Mouse (Mus musculus) heart, adult 11 months (tissue): Measurements from ENCODE around the gene Zfhx2.

Source experiments
- DNase-seq: peaks from one replicate; pipeline ENCODE4 v3.0.0; 2022

Zfhx2 gene

GRCm38 (mm10) chr14:55092011-55092577, at the start of gene Zfhx2:
Gene Zfhx2 (minus strand): TSS chr14:55092324.
- peak; percentile 99 for DNase-seq

- DNase-seq = no peak
Observed at GRCm38 (mm10) chr14:55139313-55139712, 47.2 kb upstream of the Zfhx2 start.

DNA sequence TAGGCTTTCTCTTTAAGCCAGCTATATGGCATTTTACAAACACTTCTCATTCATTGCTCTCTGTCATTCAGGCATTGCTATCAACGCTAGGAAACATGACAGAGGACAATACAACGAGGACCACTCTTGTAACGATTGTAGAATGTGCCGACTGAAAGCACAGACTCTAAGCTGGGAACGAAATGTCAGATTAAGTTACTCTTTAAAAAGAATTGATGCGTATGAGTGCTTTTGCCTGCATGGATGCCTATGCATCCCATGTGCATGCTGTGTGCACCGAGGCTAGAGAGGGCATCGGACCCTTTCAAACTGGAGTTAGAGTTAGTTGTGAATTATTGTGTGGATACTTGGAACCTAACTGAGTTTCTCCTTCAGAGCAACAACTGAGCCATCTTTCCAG, 43.6 kb upstream of the Zfhx2 start:
- no peak for DNase-seq

DNA sequence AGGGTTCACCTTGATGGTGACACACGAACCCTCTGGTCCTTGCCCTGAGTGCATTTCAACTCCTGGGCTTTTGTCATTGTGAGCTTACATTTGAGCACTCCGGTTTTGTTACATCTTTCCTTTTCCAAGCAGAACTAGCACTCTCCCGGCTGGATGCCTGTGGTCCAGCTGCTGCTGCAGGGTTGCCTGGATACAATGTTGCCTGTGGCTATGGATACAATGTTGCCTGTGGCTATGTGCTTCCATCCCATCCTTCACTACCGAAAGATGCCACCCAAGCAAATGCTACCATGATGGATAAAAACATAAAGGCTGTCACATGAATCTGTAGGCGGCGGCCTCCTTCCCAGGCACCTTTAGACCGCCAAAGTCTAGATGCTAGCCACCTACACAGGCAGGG, 34.4 kb upstream of the Zfhx2 start:
- DNase-seq = no peak

GRCm38 (mm10) chr14:55125711-55126110, 33.6 kb upstream of the Zfhx2 start:
- DNase-seq = no peak

- no peak for DNase-seq
Observed at GRCm38 (mm10) chr14:55122359-55122758, 30.2 kb upstream of the Zfhx2 start.

- DNase-seq = peak; percentile 95
Observed at GRCm38 (mm10) chr14:55121947-55122346, 29.8 kb upstream of the Zfhx2 start.

DNA sequence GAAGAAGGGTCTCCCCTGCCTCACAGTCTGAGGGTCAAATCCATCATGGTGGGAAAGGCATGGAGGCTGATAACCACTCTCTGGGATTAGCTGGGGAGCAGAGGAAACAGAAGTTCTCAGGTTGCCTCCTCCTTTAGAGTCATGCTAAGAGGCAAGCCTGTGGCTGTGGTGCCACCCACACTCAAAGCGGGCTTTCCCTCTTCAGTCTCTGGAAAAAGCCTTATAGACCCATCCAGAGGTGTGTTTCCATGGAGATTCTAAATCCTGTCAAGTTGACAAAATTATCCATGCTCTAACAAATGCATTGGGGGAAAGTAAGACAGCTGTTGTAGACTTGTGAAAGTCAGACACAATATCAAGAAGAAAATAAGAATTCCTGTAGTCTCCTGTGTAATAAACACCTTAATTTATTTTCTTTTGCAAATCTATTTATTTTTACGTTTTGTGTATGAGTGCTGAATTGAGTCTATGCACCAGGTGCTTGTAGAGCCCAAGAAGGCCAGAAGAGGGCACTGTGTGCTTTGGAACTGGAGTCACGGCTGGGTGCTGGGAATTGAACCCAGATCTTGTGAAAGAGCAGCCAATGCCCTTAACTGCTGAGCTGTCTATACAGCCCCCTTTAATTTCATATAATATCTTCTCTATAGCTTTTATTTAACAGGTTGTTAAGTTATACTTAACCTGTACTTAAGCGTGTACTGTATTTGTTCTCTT, 27.5 kb upstream of the Zfhx2 start:
- DNase-seq = no peak

DNA sequence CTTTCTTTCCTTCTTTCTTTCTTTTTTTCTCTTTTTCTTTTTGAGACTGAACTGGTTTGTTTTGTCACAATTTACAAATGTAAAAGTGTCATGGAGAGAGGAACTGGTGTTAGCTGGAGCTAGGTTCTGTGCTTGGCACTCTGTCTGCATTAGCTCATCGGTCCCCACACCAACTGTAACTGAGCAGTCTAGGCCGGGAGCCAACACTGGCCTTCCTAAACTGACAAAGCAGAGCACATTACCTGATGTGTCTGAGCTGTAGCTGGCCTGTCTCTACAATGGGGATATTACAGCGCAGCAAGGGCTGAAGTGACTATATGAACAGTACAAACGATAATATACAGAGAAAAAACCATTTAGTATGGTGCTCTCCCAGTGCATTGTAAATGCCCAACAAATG, 26.7 kb upstream of the Zfhx2 start:
- DNase-seq = no peak

- DNase-seq = no peak
Observed at GRCm38 (mm10) chr14:55116425-55117200, 24.5 kb upstream of the Zfhx2 start, which contains the start of gene Jph4. Gene Jph4 (minus strand): TSS chr14:55116935.

GRCm38 (mm10) chr14:55115846-55116245, 23.7 kb upstream of the Zfhx2 start:
- DNase-seq = no peak

- peak; percentile 92 for DNase-seq
Observed at GRCm38 (mm10) chr14:55114759-55115701, 22.9 kb upstream of the Zfhx2 start.

GRCm38 (mm10) chr14:55113975-55114645, 22.0 kb upstream of the Zfhx2 start:
- peak; percentile 91 for DNase-seq

DNA sequence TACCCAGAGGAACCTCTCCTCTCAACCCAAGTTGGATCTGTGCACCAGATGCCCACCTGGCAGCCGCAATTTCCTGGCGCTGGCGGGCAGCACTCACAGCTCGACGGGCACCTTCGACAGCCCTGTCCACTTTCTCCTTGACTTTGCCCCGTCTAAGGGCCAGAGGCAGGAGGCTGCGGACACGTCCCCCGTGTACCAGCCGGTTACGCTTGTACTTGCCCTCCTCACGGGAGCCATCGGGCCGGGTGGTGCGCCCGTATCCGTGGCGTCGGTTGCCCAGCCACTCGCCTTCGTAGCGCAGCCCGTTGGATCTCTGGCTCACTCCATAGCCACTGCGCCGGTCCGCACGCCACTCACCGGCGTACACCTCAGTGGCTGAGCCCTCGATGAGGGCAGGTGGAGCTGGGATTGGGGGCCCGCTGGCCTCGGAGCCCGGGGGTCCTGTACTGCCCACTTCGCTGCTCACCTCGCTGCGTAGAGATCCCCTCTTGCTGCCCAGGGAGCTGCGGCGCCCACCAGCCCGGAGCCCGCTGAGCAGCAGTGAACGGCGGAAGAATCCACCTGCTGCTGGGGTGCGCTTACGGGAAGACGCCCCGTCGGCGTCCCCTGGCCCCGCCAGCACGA, 21.3 kb upstream of the Zfhx2 start:
- DNase-seq = peak; percentile 91

DNA sequence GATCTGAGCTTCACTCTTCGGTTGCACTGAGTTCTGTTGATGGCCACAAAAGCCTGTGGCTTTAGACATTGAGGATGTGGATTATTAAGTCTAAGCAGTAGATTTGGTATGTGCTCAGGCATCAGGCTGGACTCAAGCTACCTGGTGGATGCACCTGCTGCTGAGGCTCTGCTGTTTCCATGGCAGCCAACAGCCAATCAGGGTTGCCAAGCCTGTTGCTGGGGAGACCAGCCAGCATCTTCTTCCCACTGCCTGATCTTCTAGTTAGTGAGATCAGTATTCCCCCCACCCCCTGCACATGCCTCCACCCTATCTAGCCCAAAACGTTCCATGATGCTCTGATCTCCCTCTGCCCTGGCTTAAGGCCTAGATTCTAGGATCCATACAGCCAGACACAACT, 19.6 kb upstream of the Zfhx2 start:
- no peak for DNase-seq

DNA sequence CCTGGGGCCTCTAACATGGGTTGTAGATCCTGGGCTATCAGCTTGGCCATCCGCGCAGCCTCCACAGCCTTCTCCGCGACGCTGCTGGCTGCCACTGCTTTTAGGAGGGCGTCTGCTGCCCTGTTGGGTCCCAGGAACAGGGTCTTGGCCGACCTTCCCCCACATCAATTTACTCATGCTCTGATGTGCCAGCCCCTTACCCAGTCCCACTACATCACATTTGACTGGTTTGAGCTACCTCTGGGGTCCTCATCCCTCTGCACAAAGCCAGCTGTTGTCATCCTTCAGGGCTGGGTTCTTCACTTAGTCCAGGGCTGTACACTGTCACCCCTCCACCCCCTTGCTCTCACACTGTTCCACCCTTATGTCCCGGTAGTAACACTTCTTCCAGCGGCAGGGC, 18.0 kb upstream of the Zfhx2 start:
- no peak for DNase-seq

DNA sequence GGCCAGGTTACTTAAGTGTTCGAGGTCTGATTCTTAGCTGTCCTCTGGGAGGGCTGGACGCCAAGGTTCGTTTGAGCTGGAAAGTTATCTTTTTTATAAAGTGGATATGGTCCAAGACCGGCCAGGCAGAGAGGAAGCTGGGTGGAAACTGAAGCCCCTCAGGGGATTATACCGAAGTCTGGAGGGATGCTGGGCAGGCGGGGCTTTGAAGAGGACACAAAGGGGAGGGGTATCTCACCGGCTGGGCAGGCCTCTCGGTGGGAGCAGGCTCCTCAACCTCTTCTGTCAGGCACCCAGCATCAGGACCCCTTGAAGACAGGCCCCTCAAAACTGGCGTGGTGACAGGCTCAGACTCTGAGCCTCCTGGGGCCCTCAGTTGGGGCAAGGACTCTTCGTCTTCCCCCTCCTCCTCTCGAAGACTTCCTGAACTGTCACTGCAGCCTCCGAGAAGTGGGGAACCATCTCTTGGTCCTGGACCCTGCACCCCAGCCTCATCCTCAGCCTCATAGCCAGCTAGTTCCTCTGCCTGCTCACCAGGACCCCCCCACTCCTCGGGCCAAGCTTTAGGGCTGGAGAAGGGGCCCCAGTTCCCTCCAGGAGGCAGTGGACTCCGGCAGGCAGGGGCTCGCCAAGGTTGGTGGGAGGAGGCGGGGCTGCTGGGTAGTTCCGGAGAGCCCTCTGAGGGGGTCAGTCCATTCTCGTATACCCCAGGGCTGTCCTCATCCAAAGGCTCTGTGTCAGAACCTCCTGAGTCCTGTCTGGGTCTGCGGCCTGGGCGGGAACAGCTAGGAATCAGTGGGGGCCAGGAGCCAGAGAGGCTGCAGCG, 17.1 kb upstream of the Zfhx2 start:
- peak; percentile 93 for DNase-seq

DNA sequence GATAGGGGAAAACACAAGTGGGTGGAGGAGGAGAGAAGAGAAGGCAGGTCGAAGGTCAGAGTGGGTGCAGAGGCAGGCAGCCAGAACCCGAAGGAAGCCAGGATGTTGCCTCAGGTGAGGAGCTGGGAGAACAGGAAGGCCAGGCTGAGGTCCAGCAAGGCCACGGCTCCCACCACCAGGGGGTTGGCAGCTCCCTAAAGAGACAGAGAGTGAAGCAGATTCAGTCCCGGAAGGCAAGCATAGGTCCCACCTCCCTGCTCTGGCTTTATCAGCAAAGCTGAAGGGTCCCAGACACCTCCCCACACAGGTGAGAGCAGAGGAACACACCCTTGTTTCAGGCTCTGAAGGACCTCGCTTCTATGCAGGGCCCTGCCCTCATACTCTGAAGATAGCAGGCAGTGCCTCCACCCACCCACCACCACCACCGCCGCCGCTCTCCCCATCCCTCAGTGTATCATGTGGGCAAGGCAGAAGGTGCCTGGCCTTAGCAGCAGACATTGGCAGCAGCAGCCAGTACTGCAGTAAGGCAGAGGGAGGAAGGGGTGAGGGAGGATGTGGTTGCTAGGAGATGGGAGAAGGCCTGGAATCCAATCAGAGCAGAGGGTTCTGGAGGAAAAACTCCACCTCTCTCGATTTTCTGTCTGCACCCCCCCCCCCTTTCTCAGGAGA, 16.2 kb upstream of the Zfhx2 start:
- peak; percentile 94 for DNase-seq

DNA sequence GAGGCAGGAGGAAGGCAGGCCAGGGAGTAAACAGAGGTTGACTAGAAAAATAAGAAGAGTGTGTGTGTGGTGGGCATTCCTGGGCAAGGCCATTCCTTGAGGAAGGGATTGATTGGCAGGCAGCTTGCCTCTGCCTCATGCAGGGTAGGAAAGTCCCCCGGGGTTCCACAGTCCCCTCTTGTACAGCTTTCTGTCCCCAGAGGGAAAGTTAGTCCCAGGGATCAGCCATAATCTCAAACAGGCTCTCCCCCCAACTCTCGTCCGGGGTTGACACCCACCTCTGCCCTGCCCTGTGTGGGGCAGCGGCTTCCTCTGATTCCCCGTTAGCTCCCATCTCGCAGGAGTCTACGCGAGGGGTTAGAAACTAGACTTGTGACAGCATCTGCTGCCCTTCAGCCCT, 14.9 kb upstream of the Zfhx2 start:
- DNase-seq = peak; percentile 93
